Mouse (Mus musculus) heart, adult 2 months (tissue): ENCODE results near the gene E330009J07Rik.

Experiments used
- CTCF ChIP-seq: fragments of 200-600 bp; IDR thresholded peaks from 2 replicates; pipeline ENCODE4 v1.8.1; 2022; ENCODE audit warnings: antibody characterized with exemption, mild to moderate bottlenecking, moderate library complexity
- POLR2A ChIP-seq: fragments of 200-500 bp; IDR thresholded peaks from 2 replicates; pipeline ENCODE4 v1.6.1; 2011; ENCODE audit warnings: mild to moderate bottlenecking, low read depth, low read length, control low read depth; ENCODE audit not compliant: insufficient read depth

DNA sequence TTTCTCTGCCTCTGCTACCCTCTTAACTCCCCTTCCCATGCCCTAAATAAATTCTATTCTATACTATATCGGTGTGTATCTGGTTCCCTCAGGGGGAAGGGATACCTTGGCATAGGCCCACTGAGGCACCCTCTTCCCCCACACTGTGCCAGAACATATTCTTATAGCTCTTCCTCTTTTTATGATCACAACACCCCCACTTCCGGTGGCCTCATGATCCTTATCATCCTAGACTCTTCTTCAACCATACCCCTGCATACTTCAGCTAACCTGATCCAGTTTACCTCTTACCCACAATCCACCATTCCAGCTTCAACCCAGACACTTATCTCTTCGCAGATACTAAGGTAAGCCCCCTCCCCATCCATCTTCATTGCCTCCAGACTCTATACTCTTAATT lies 24.9 kb downstream of the E330009J07Rik start:
- TF ChIP-seq POLR2A: no peak
- TF ChIP-seq CTCF: no peak
